Mouse (Mus musculus) testis, adult 2 months (tissue): Measurements from ENCODE around the gene Nrip1. TPM values are rescaled to one million over a fixed set of nuclear protein-coding genes. Genes with fewer than 3 reads are reported as not detected.

Source experiments
- H3K27ac ChIP-seq: fragments of 200-500 bp; 2 replicates; pipeline ENCODE4 v1.5.1; 2012; ENCODE audit warnings: low read depth, low read length; ENCODE audit not compliant: control insufficient read depth, insufficient read depth
- H3K27me3 ChIP-seq: fragments of 200-500 bp; 2 replicates; pipeline ENCODE4 v1.6.1; 2012; ENCODE audit warnings: mild to moderate bottlenecking, low read length, moderate library complexity; ENCODE audit not compliant: control insufficient read depth, insufficient read depth
- H3K36me3 ChIP-seq: fragments of 200-500 bp; 2 replicates; pipeline ENCODE4 v1.6.1; 2012; ENCODE audit warnings: mild to moderate bottlenecking, low read length; ENCODE audit not compliant: control insufficient read depth, insufficient read depth
- H3K4me1 ChIP-seq: fragments of 200-500 bp; 2 replicates; pipeline ENCODE4 v1.6.1; 2012; ENCODE audit warnings: low read length; ENCODE audit not compliant: control insufficient read depth, insufficient read depth
- H3K4me3 ChIP-seq: fragments of 200-500 bp; 2 replicates; pipeline ENCODE4 v1.5.1; 2012; ENCODE audit warnings: low read depth, mild to moderate bottlenecking, low read length, moderate library complexity, mixed read lengths; ENCODE audit not compliant: control insufficient read depth
- CTCF ChIP-seq: fragments of 200-500 bp; IDR thresholded peaks from 2 replicates; pipeline ENCODE4 v1.5.1; 2012; ENCODE audit warnings: low read depth, mild to moderate bottlenecking, inconsistent platforms, low read length, moderate library complexity; ENCODE audit not compliant: control insufficient read depth, insufficient read depth, insufficient replicate concordance
- POLR2A ChIP-seq: fragments of 200-500 bp; IDR thresholded peaks from 2 replicates; pipeline ENCODE4 v1.6.1; 2012; ENCODE audit warnings: low read depth, mild to moderate bottlenecking, inconsistent platforms, low read length, moderate library complexity; ENCODE audit not compliant: control insufficient read depth
- polyA plus RNA-seq: library from polyadenylated mRNA; depleted of rRNA; stranded (reverse); fragments of >200 nt; gene quantifications from 2 replicates; pipeline ENCODE4 v1.2.3, GENCODE M21; 2012

The Nrip1 gene
- polyA plus RNA-seq, 1 experiment, result 1.9 TPM

DNA sequence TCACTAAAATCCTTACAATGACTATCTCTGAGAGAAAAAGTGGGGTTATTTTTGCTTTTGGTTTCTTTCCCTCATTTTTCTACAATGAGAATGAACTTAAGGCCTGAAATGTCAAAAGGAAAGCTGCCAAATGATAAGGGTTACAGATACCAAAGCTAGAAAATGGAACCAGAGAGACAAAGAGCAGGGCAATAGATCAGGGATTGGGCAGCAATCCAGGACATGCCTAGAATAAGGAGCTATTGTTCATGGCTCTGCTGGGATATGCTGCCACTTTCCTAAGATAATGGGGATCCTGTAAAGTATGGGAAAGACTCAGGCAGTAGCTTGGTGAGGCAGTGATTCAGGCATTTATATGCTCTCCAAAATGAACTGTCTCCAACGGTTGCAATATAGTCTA, 22.9 kb upstream of the Nrip1 start:
- Histone ChIP-seq H3K27ac (no peak overlapping the region), H3K4me3 (no peak overlapping the region), H3K4me1 (no peaks in the 10 kb centered on the region), H3K36me3 (no peaks in the 10 kb centered on the region), H3K27me3 (no peaks in the 10 kb centered on the region)
- TF ChIP-seq POLR2A (no peak), CTCF (no peak)

DNA sequence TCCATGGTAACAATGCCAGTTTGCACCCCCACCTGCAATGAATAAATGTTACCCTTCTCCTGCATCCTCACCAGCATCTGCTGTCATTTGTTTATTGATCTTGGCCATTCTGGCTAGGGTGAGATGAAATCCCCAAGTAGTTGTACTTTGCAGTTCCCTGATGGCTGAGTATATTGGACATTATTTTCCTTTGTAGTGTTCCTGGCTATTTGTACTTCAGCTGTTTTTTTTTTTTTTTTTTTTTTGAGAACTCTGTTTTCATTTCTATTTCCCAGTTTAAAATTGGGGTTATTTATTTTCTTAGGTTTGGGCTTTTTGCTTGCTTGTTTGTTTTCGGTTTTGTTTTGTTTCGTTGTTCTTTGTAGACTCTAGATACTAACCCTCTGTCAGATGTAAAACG, 19.6 kb upstream of the Nrip1 start:
- H3K4me3 ChIP-seq, result no peak overlapping the region
- no peaks in the 10 kb centered on the region for H3K4me1 ChIP-seq
- H3K27me3 ChIP-seq, result no peaks in the 10 kb centered on the region
- no peaks in the 10 kb centered on the region for H3K36me3 ChIP-seq
- no peak overlapping the region for H3K27ac ChIP-seq
- TF ChIP-seq POLR2A, result no peak
- no peak for TF ChIP-seq CTCF

GRCm38 (mm10) chr16:76386496-76386895, 12.9 kb upstream of the Nrip1 start:
- Histone ChIP-seq H3K27ac (no peak overlapping the region), H3K36me3 (no peaks in the 10 kb centered on the region), H3K4me3 (no peak overlapping the region), H3K27me3 (no peaks in the 10 kb centered on the region), H3K4me1 (no peaks in the 10 kb centered on the region)
- TF ChIP-seq POLR2A, result no peak
- TF ChIP-seq CTCF, result no peak

DNA sequence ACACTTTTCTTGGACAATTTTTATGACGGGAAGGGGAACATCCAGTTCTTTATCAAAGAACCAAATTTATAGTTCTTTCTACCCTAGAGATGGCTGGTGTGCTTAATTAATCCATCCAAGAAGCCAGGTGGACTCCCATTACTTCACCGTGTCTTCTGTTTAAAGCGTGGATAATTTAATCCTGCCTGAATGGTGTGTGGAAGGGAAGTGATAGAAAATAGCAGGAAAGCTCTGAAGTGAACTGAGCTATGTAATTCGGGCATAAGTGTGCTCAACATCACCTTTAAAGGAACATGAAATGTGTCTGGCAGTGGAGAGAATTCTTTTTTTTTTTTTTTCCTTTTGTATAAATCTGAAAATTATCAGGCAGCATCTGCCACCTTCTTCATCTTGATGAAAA, 12.4 kb upstream of the Nrip1 start:
- no peak for TF ChIP-seq POLR2A
- TF ChIP-seq CTCF, result no peak
- Histone ChIP-seq H3K4me3 (no peak overlapping the region), H3K4me1 (no peaks in the 10 kb centered on the region), H3K27ac (no peak overlapping the region), H3K36me3 (no peaks in the 10 kb centered on the region), H3K27me3 (no peaks in the 10 kb centered on the region)

DNA sequence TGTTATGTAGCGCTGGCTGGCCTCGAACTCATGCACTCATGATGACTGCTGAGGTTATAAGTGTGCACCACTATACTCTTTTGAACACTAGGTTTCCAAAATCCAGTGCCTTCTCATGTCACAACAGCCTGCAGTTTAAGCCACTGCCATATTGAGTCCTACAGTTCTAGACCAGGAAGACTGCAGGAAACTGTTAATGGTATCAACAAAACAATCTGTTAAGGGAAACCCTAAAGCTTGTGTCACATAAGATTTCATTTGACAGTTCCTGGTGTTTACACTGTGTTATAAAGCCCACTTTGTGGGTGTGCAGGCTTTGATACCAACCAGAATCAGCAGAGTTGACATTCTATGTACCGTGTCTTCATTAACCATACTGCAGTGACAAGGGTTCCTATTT, 3.6 kb upstream of the Nrip1 start:
- TF ChIP-seq CTCF (no peak), POLR2A (no peak)
- Histone ChIP-seq H3K36me3 (no peaks in the 10 kb centered on the region), H3K4me1 (peaks cover 9% of the 10 kb centered on the region), H3K27ac (no peak overlapping the region), H3K27me3 (no peaks in the 10 kb centered on the region; the same call in none of the 2 replicates), H3K4me3 (no peak overlapping the region)

- no peaks in the 10 kb centered on the region; the same call in none of the 2 replicates for H3K27me3 ChIP-seq
These were observed 3.0 kb upstream of the Nrip1 start for GRCm38 (mm10) chr16:76376661-76377060.

GRCm38 (mm10) chr16:76372941-76373561, 576 bp downstream of the Nrip1 start:
- H3K36me3 ChIP-seq, result no peaks in the 10 kb centered on the region
- peak overlapping the region; percentile 86 for H3K27ac ChIP-seq
- peak overlapping the region; percentile 95 for H3K4me3 ChIP-seq
- H3K4me1 ChIP-seq, result peaks cover 13% of the 10 kb centered on the region
- peak; percentile 10; the same call in 1 of the 2 replicates for TF ChIP-seq CTCF
- peak; percentile 69; the same call in 1 of the 2 replicates for TF ChIP-seq POLR2A
- no peaks in the 10 kb centered on the region; the same call in none of the 2 replicates for H3K27me3 ChIP-seq

More at GRCm38 (mm10) chr16:76376661-76377060, 3.0 kb upstream of the Nrip1 start:
- Histone ChIP-seq H3K27ac (no peak overlapping the region), H3K36me3 (no peaks in the 10 kb centered on the region), H3K4me1 (peaks cover 12% of the 10 kb centered on the region), H3K4me3 (no peak overlapping the region)
- no peak for TF ChIP-seq POLR2A
- TF ChIP-seq CTCF, result no peak
